Mouse (Mus musculus) heart, postnatal 0 days (tissue): Measurements from ENCODE around the gene Itpr2. TPM values are rescaled to one million over a fixed set of nuclear protein-coding genes. Genes with fewer than 3 reads are reported as not detected.

Experiments used
- ATAC-seq: fragments of 200-750 bp; cut with Nextera tagmentation; 2 replicates; pipeline ENCODE4 v1.8.0; 2017; ENCODE audit warnings: low read depth, moderate number of reproducible peaks, moderate library complexity; ENCODE audit not compliant: insufficient read depth
- DNase-seq: peaks from one replicate; pipeline ENCODE4 v3.0.0-alpha.2; 2016; ENCODE audit warnings: low spot score
- H3K27ac ChIP-seq: fragments of 300-500 bp; sonication (generic); 2 replicates; pipeline ENCODE4 v1.5.1; 2014; ENCODE audit warnings: low read depth, mild to moderate bottlenecking
- H3K27me3 ChIP-seq: fragments of 300-500 bp; sonication (generic); 2 replicates; pipeline ENCODE4 v1.6.1; 2014; ENCODE audit warnings: low read length, mixed read lengths; ENCODE audit not compliant: control insufficient read depth, insufficient read depth
- H3K36me3 ChIP-seq: fragments of 300-500 bp; sonication (generic); replicated peaks from 2 replicates; pipeline ENCODE4 v1.6.1; 2014; ENCODE audit warnings: low read length, mixed read lengths; ENCODE audit not compliant: control insufficient read depth, insufficient read depth
- H3K4me1 ChIP-seq: fragments of 300-500 bp; sonication (generic); 2 replicates; pipeline ENCODE4 v1.6.1; 2014; ENCODE audit warnings: antibody characterized with exemption; ENCODE audit not compliant: control insufficient read depth, insufficient read depth
- H3K4me2 ChIP-seq: fragments of 300-500 bp; sonication (generic); 2 replicates; pipeline ENCODE4 v1.6.1; 2014; ENCODE audit warnings: low read depth, mild to moderate bottlenecking, low read length, moderate library complexity
- H3K4me3 ChIP-seq: fragments of 300-500 bp; sonication (generic); 2 replicates; pipeline ENCODE4 v1.5.1; 2014; ENCODE audit warnings: low read depth, low read length
- H3K9ac ChIP-seq: fragments of 300-500 bp; sonication (generic); replicated peaks from 2 replicates; pipeline ENCODE4 v1.6.1; 2014; ENCODE audit warnings: low read depth, low read length, mixed read lengths
- H3K9me3 ChIP-seq: fragments of 300-500 bp; sonication (generic); replicated peaks from 2 replicates; pipeline ENCODE4 v1.6.1; 2016; ENCODE audit warnings: low read length; ENCODE audit not compliant: control insufficient read depth
- CTCF ChIP-seq: IDR thresholded peaks from 2 replicates; pipeline ENCODE4 v1.5.1; 2016; ENCODE audit warnings: antibody characterized with exemption, control low read depth, low read depth
- EP300 ChIP-seq: IDR thresholded peaks from 2 replicates; pipeline ENCODE4 v1.6.1; 2016; ENCODE audit warnings: antibody characterized with exemption, low read depth
- WGBS: fragments of 180-500 bp; shearing (Covaris S2); extraction: QIAGEN DNeasy Blood & Tissue Kit; methylation state at CpG from one replicate; pipeline ENCODE4 v1.1.7; 2014; 5-methylcytosine and 5-hydroxymethylcytosine counted together
- polyA plus RNA-seq: library from polyadenylated mRNA; unstranded; fragments of >200 nt; fragmentation: Nextera tagmentation; extraction: Ambion mirVana; gene quantifications from 2 replicates; pipeline ENCODE4 v1.2.1, GENCODE M21; 2015
- total RNA-seq: library from RNA; depleted of rRNA; stranded (reverse); fragments of >200 nt; gene quantifications from 2 replicates; pipeline ENCODE4 v1.2.3, GENCODE M21; 2014; ENCODE audit warnings: low replicate concordance

Itpr2 gene
- total and polyA plus RNA-seq, 2 experiments from 2014 or later: 26.5 to 59.5 TPM

DNA sequence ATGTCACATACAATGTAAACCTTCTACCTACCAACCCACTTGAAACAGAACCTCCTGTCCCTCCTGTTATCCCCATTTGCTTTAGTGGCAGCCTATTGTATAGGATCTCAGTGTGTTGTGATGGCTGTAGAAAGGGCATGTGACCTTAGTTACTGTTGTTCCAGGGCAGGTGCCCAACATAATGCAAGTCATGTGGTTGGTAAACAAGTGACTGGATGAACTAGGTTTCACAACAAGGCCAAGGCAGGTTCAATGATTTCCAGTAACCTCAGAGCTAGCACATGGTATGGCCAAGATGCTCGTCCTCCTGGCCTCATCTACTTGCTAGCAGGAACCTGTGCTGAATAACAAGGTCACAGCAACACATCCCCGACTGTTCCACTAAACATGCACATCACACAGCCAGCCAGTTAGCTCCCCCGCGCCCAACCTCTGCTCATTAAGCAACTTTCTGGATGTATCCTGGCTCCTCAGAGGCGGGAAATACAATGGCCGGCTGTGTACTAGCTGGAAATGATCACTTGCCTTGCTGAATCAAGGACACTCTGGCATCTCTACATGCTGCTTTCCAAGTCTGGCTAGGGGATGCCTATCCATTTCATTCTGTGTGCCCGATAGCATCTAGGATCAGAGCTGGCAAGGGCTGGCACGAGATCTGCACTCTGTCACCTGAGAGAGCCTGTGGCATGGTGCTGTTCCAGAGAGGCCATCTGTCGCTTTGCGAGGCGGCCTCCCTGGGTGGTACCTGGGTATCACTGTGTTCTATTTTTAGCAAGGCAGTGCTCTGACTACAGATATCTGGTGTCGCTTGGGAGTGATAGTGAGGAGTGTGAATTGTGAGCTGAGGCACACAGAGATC is 375.0 kb downstream of the Itpr2 start:
- DNase-seq (peak; percentile 52), ATAC-seq (peak; percentile 68; the same call in 1 of the 2 replicates)
- Histone ChIP-seq H3K9ac (no peak overlapping the region), H3K4me2 (no peak overlapping the region), H3K4me3 (no peak overlapping the region), H3K27me3 (no peaks in the 10 kb centered on the region), H3K27ac (peak overlapping the region; percentile 22; the same call in 1 of the 2 replicates), H3K36me3 (no peaks in the 10 kb centered on the region), H3K9me3 (no peaks in the 10 kb centered on the region), H3K4me1 (peaks cover 13% of the 10 kb centered on the region; the same call in 1 of the 2 replicates)
- no peak for TF ChIP-seq EP300
- no peak for TF ChIP-seq CTCF
- WGBS: 44% methylated on average over 12 of the region's 12 CpGs

DNA sequence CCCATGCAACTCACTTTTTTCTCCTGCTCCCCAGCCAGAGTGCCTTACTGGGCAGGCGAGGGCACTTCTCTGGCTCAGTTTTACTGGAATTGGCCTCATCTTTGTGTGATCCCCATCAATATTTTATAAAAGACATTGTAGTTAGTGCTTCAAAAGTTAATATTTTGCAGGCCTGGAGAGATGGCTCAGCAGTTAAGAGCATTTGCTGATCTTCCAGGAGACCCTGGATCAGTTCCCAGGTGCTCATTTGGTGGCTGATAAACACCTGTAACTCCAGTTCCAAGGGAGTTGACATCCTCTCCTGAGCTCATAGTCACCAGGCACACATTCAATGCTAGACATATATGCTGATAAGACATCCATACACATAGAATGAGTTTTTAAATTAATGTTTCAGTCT is 376.4 kb downstream of the Itpr2 start:
- H3K9me3 ChIP-seq: no peaks in the 10 kb centered on the region
- H3K27me3 ChIP-seq: no peaks in the 10 kb centered on the region
- ATAC-seq (no peak), DNase-seq (no peak)
- no peak overlapping the region for H3K9ac ChIP-seq
- H3K4me3 ChIP-seq: no peak overlapping the region
- 100% methylated on average over 1 of the region's 1 CpGs for WGBS
- H3K4me1 ChIP-seq: peaks cover 13% of the 10 kb centered on the region; the same call in 1 of the 2 replicates
- no peaks in the 10 kb centered on the region; the same call in 1 of the 2 replicates for H3K36me3 ChIP-seq
- no peak overlapping the region for H3K27ac ChIP-seq
- no peak overlapping the region for H3K4me2 ChIP-seq
- TF ChIP-seq EP300: no peak
- no peak for TF ChIP-seq CTCF

GRCm38 (mm10) chr6:146124479-146124878 is 377.5 kb downstream of the Itpr2 start:
- Histone ChIP-seq H3K9me3 (no peaks in the 10 kb centered on the region), H3K27me3 (no peaks in the 10 kb centered on the region), H3K36me3 (no peaks in the 10 kb centered on the region; the same call in 1 of the 2 replicates), H3K27ac (no peak overlapping the region), H3K4me3 (no peak overlapping the region), H3K9ac (no peak overlapping the region), H3K4me2 (no peak overlapping the region), H3K4me1 (peaks cover 13% of the 10 kb centered on the region; the same call in 1 of the 2 replicates)
- 0 out of 2 replicates have a peak, but pooled peaks have one; percentile 27 for ATAC-seq
- no peak for DNase-seq
- 64% methylated on average over 3 of the region's 3 CpGs for WGBS
- TF ChIP-seq CTCF (no peak), EP300 (no peak)

DNA sequence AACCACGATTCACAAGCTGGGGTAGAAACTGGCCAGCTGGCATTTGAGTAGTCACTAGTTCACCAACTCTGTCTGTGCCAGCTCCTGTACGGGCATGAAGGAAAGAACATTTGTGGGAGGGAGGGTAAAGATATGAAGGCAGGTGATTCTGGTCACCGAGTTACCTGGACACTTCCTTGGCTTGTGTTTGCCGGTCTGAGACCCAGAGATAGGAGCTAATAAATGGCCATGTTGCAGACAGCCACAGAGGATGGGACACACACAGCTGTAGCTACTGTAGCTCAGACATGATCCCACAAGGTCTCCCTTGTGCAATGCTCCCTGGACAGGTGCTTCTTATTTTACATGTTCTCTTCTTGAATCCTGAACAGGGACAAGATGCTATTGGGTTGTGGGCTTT is 378.4 kb downstream of the Itpr2 start:
- Histone ChIP-seq H3K9me3 (no peaks in the 10 kb centered on the region), H3K36me3 (no peaks in the 10 kb centered on the region; the same call in 1 of the 2 replicates), H3K27me3 (no peaks in the 10 kb centered on the region), H3K9ac (no peak overlapping the region), H3K4me2 (no peak overlapping the region), H3K4me3 (no peak overlapping the region), H3K27ac (no peak overlapping the region), H3K4me1 (peaks cover 13% of the 10 kb centered on the region; the same call in 1 of the 2 replicates)
- DNase-seq (no peak), ATAC-seq (no peak)
- TF ChIP-seq EP300 (no peak), CTCF (no peak)
- WGBS: 92% methylated on average over 4 of the region's 4 CpGs

DNA sequence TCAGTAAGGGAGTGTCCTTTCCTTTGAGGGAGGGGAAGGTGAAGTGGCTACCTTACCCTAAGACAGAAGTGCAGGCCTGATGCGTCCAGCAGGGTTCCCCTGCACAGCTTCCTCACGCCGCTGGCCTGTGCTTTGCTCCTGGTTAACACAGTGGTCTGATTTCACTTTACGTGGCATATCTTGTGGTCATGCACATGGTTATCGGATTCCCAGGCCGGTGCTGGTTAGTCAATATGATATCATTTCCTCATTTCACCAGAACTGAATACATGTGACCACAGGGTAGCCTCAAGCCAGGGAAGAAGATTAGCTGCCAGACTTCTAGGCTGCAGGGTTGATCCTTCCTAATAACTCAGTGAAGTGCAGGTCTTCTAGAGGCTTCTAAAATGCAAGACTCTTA is 381.9 kb downstream of the Itpr2 start:
- DNase-seq: no peak

More for the DNA sequence above, 381.9 kb downstream of the Itpr2 start:
- Histone ChIP-seq H3K4me1 (no peaks in the 10 kb centered on the region), H3K36me3 (no peaks in the 10 kb centered on the region; the same call in 1 of the 2 replicates), H3K4me2 (no peak overlapping the region), H3K9ac (no peak overlapping the region), H3K4me3 (no peak overlapping the region), H3K27ac (no peak overlapping the region), H3K9me3 (no peaks in the 10 kb centered on the region), H3K27me3 (no peaks in the 10 kb centered on the region)
- ATAC-seq: no peak
- WGBS: 84% methylated on average over 6 of the region's 6 CpGs
- TF ChIP-seq EP300 (no peak), CTCF (no peak)
